Mouse (Mus musculus): ENCODE data around the gene Ric8b. TPM values are rescaled to one million over a fixed set of nuclear protein-coding genes. Genes with fewer than 3 reads are reported as not detected.

Gene Ric8b
- total RNA-seq, 1 experiment from 2014 or later = 33.1 TPM

GRCm38 (mm10) chr10:85007861-85008840 is 90.7 kb downstream of the Ric8b start:
- DNase-seq = no peak

GRCm38 (mm10) chr10:85011066-85011465 is 93.7 kb downstream of the Ric8b start:
- DNase-seq = peak; percentile 11

- DNase-seq = peak; percentile 61
Observed at GRCm38 (mm10) chr10:85013464-85013863, 96.0 kb downstream of the Ric8b start.

- no peak for DNase-seq
Observed at GRCm38 (mm10) chr10:85013924-85014428, 96.6 kb downstream of the Ric8b start.

- no peak for DNase-seq
Observed at GRCm38 (mm10) chr10:85014456-85014976, 97.1 kb downstream of the Ric8b start.

- no peak for DNase-seq
Observed at GRCm38 (mm10) chr10:85022647-85023312, 105.4 kb downstream of the Ric8b start.

- peak; percentile 42 for DNase-seq
Observed at GRCm38 (mm10) chr10:85023313-85023666, 105.9 kb downstream of the Ric8b start.

- no peak for DNase-seq
Observed at GRCm38 (mm10) chr10:85025799-85026424, 108.5 kb downstream of the Ric8b start.

- DNase-seq = peak; percentile 62
Observed at GRCm38 (mm10) chr10:85027619-85028175, 110.3 kb downstream of the Ric8b start.

GRCm38 (mm10) chr10:85035131-85035725 is 117.8 kb downstream of the Ric8b start:
- DNase-seq = no peak

- no peak for DNase-seq
Observed at GRCm38 (mm10) chr10:85038147-85038546, 120.7 kb downstream of the Ric8b start.

- no peak for DNase-seq
Observed at GRCm38 (mm10) chr10:85038852-85039251, 121.4 kb downstream of the Ric8b start.

- DNase-seq = peak; percentile 30
Observed at GRCm38 (mm10) chr10:85044191-85044711, 126.8 kb downstream of the Ric8b start.

- DNase-seq = peak; percentile 72
Observed at GRCm38 (mm10) chr10:85044732-85045720, 127.6 kb downstream of the Ric8b start.

- peak; percentile 24 for DNase-seq
Observed at GRCm38 (mm10) chr10:85046585-85046984, 129.2 kb downstream of the Ric8b start.

GRCm38 (mm10) chr10:85048008-85048407 is 130.6 kb downstream of the Ric8b start:
- no peak for DNase-seq

GRCm38 (mm10) chr10:85050668-85051208 is 133.3 kb downstream of the Ric8b start:
- no peak for DNase-seq

GRCm38 (mm10) chr10:85052451-85052850 is 135.0 kb downstream of the Ric8b start:
- DNase-seq = no peak

GRCm38 (mm10) chr10:85054876-85055275 is 137.5 kb downstream of the Ric8b start:
- no peak for DNase-seq

Data from adrenal gland, postnatal 14 days (tissue).